Mouse (Mus musculus) stomach, postnatal 0 days (tissue): ENCODE data around the gene Poc1a. TPM values are rescaled to one million over a fixed set of nuclear protein-coding genes. Genes with fewer than 3 reads are reported as not detected.

Source experiments
- ATAC-seq: fragments of 200-750 bp; cut with Nextera tagmentation; 2 replicates; pipeline ENCODE4 v1.8.0; 2017; ENCODE audit not compliant: low FRiP score, low TSS enrichment
- DNase-seq: peaks from one replicate; pipeline ENCODE4 v3.0.0-alpha.2; 2016; ENCODE audit warnings: low spot score
- H3K27ac ChIP-seq: fragments of 300-500 bp; sonication (generic); replicated peaks from 2 replicates; pipeline ENCODE4 v1.5.1; 2014; ENCODE audit warnings: mild to moderate bottlenecking, control low read depth
- H3K27me3 ChIP-seq: fragments of 300-500 bp; sonication (generic); 2 replicates; pipeline ENCODE4 v1.6.1; 2014; ENCODE audit warnings: low read length; ENCODE audit not compliant: control insufficient read depth, insufficient read depth
- H3K36me3 ChIP-seq: fragments of 300-500 bp; sonication (generic); 2 replicates; pipeline ENCODE4 v1.6.1; 2014; ENCODE audit warnings: low read length, mixed read lengths; ENCODE audit not compliant: control insufficient read depth, insufficient read depth
- H3K4me1 ChIP-seq: fragments of 300-500 bp; sonication (generic); replicated peaks from 2 replicates; pipeline ENCODE4 v1.6.1; 2014; ENCODE audit warnings: antibody characterized with exemption; ENCODE audit not compliant: control insufficient read depth, insufficient read depth
- H3K4me2 ChIP-seq: fragments of 300-500 bp; sonication (generic); replicated peaks from 2 replicates; pipeline ENCODE4 v1.6.1; 2014; ENCODE audit warnings: low read depth, mild to moderate bottlenecking, control low read depth, moderate library complexity
- H3K4me3 ChIP-seq: fragments of 300-500 bp; sonication (generic); 2 replicates; pipeline ENCODE4 v1.5.1; 2014; ENCODE audit warnings: low read depth, low read length, control low read depth
- H3K9ac ChIP-seq: fragments of 300-500 bp; sonication (generic); 2 replicates; pipeline ENCODE4 v1.6.1; 2014; ENCODE audit warnings: mild to moderate bottlenecking, low read length, control low read depth, mixed read lengths
- H3K9me3 ChIP-seq: fragments of 300-500 bp; sonication (generic); 2 replicates; pipeline ENCODE4 v1.6.1; 2016; ENCODE audit warnings: low read length; ENCODE audit not compliant: control insufficient read depth
- CTCF ChIP-seq: IDR thresholded peaks from 2 replicates; pipeline ENCODE4 v1.5.1; 2016; ENCODE audit warnings: antibody characterized with exemption, low read depth, mild to moderate bottlenecking, moderate library complexity
- EP300 ChIP-seq: optimal IDR thresholded peaks from 2 replicates; pipeline ENCODE3; 2016; ENCODE audit warnings: antibody characterized with exemption
- WGBS: fragments of 180-500 bp; shearing (Covaris S2); extraction: QIAGEN DNeasy Blood & Tissue Kit; methylation state at CpG from one replicate; pipeline ENCODE4 v1.1.7; 2014; 5-methylcytosine and 5-hydroxymethylcytosine counted together
- polyA plus RNA-seq: library from polyadenylated mRNA; unstranded; fragments of >200 nt; fragmentation: Nextera tagmentation; extraction: Ambion mirVana; gene quantifications from 2 replicates; pipeline ENCODE4 v1.2.1, GENCODE M21; 2015

Gene Poc1a
- polyA plus RNA-seq, 1 experiment from 2014 or later, result 13.3 TPM

DNA sequence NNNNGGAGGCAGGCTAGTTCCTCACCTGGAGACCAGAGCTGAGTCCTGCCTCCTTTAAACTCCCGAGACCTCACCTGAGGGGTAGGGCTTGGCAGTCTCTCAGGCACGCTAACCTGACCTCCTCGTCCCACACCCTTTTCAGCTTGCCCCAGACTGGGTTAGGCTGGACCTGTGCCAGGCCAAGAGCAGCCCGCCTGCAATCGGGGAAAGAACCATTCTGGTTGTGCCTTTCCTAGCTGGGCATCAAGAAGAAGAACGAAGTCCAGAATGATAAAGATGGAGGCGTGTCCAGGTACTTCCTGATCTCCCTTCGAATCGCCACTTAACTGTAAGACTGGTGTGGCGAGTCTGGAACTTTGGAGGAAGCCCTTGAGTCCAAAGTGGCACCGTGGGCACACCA, 31.3 kb upstream of the Poc1a start:
- no peaks in the 10 kb centered on the region for H3K9me3 ChIP-seq
- no peaks in the 10 kb centered on the region for H3K27me3 ChIP-seq
- ATAC-seq (peak; percentile 78), DNase-seq (peak; percentile 92)
- no peak overlapping the region for H3K4me3 ChIP-seq
- whole genome bisulfite sequencing, result 53% methylated on average over 11 of the region's 11 CpGs
- H3K36me3 ChIP-seq, result 0 out of 2 replicates have a peak, but pooled peaks cover 2% of the 10 kb centered on the region
- H3K4me1 ChIP-seq, result peaks cover 14% of the 10 kb centered on the region
- TF ChIP-seq CTCF, result no peak
- TF ChIP-seq EP300, result no peak
- H3K9ac ChIP-seq, result no peak overlapping the region
- H3K4me2 ChIP-seq, result no peak overlapping the region
- peak overlapping the region; percentile 89 for H3K27ac ChIP-seq

DNA sequence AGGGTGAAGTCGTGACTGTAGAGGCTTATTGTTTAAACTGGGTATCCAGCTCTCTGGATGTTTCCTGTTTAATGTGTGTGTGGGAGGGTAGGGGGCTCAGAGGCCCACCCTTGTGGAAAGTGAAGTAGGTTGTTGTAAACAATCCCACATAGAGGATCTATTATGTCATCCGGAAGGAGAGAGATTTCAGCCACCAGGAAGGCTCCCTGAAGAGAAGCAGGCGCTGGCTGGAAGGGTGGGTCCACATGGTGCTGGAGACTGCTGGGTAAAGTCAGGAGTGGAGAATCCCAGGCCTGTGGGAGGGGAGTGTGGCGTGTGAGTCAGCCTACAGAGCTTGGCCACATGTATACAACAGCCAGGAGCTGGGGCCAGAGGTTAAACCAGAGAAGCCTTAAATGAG, 30.6 kb upstream of the Poc1a start:
- no peak for TF ChIP-seq CTCF
- TF ChIP-seq EP300, result no peak
- Histone ChIP-seq H3K27me3 (no peaks in the 10 kb centered on the region), H3K27ac (peak overlapping the region; percentile 89), H3K9ac (no peak overlapping the region), H3K9me3 (no peaks in the 10 kb centered on the region), H3K36me3 (0 out of 2 replicates have a peak, but pooled peaks cover 1% of the 10 kb centered on the region), H3K4me1 (peaks cover 14% of the 10 kb centered on the region), H3K4me2 (no peak overlapping the region), H3K4me3 (no peak overlapping the region)
- peak; percentile 87 for ATAC-seq
- 14% methylated on average over 4 of the region's 4 CpGs for WGBS
- peak; percentile 82 for DNase-seq

DNA sequence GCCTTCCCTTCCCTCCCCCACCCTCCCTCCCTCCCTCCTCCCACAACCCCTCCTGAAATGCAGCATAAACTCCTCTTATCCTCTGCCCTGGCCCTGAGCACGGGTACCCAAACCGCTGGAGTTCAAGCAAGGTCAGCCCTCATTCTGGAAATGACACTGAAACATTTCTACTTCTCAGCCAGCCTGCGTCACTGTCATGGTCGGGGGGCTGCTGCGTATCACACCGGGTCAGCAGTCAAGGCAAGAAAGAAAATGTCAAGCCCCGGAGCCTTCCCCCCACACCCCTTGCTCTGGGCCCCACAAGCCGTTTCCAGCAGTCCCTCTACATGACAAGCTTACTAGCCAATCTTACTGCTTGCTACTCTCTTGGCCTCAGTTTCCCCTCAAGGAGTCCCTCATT, 29.8 kb upstream of the Poc1a start:
- WGBS, result 46% methylated on average over 8 of the region's 8 CpGs
- no peak overlapping the region for H3K9ac ChIP-seq
- TF ChIP-seq CTCF (no peak), EP300 (no peak)
- peaks cover 14% of the 10 kb centered on the region for H3K4me1 ChIP-seq
- H3K36me3 ChIP-seq, result no peaks in the 10 kb centered on the region
- no peaks in the 10 kb centered on the region for H3K27me3 ChIP-seq
- no peaks in the 10 kb centered on the region for H3K9me3 ChIP-seq
- ATAC-seq (no peak), DNase-seq (no peak)
- H3K4me2 ChIP-seq, result no peak overlapping the region
- peak overlapping the region; percentile 89; the same call in 1 of the 2 replicates for H3K27ac ChIP-seq
- H3K4me3 ChIP-seq, result no peak overlapping the region

DNA sequence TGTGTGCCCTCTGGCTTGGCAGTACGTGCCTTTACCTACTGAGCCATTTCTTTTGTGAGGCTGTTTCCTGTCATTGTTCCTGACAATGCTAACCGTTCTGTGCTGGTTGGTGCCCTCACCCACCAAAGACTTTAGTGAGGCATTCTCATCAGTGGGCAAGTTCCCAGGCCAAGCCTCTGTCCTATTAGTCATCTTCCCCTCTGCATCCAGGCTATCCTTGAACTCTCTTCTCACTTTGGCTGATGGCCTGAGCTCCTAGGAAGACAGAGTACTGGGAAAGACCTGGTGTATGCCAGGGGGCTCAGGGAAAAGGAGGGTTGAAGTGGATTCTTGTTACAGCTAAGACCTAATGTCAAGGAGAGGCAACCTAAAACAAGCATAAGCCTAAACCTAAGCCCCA, 26.9 kb upstream of the Poc1a start:
- H3K9ac ChIP-seq, result no peak overlapping the region
- H3K27ac ChIP-seq, result no peak overlapping the region
- H3K4me1 ChIP-seq, result peaks cover 7% of the 10 kb centered on the region
- TF ChIP-seq EP300, result no peak
- no peak for TF ChIP-seq CTCF
- no peaks in the 10 kb centered on the region for H3K36me3 ChIP-seq
- H3K27me3 ChIP-seq, result no peaks in the 10 kb centered on the region
- H3K9me3 ChIP-seq, result no peaks in the 10 kb centered on the region
- ATAC-seq (no peak), DNase-seq (no peak)
- H3K4me2 ChIP-seq, result no peak overlapping the region
- no peak overlapping the region for H3K4me3 ChIP-seq
- WGBS, result 54% methylated on average over 2 of the region's 2 CpGs

DNA sequence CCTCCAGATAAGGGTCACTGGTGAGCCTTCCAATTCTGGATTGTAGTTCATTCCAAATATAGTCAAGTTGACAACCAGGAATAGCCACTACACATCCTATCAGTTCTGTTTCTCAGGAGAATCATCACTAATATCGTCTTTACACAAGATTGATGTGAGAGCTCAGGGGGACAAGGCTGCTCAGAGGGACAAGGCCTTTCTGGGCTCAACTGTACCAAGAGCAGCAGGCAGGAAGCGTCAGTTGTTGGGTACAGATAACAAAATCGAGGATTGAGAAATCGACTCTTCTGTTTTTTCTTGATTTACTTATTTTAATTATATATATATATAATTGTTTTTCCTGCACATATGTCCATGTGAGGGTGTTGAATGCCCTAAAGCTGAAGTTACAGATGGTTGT, 22.4 kb upstream of the Poc1a start:
- 87% methylated on average over 4 of the region's 4 CpGs for WGBS
- no peaks in the 10 kb centered on the region for H3K36me3 ChIP-seq
- ATAC-seq (no peak), DNase-seq (no peak)
- no peak overlapping the region for H3K4me3 ChIP-seq
- no peaks in the 10 kb centered on the region for H3K27me3 ChIP-seq
- no peaks in the 10 kb centered on the region for H3K4me1 ChIP-seq
- no peaks in the 10 kb centered on the region for H3K9me3 ChIP-seq
- no peak overlapping the region for H3K4me2 ChIP-seq
- H3K27ac ChIP-seq, result no peak overlapping the region
- TF ChIP-seq CTCF, result no peak
- no peak for TF ChIP-seq EP300
- no peak overlapping the region for H3K9ac ChIP-seq

DNA sequence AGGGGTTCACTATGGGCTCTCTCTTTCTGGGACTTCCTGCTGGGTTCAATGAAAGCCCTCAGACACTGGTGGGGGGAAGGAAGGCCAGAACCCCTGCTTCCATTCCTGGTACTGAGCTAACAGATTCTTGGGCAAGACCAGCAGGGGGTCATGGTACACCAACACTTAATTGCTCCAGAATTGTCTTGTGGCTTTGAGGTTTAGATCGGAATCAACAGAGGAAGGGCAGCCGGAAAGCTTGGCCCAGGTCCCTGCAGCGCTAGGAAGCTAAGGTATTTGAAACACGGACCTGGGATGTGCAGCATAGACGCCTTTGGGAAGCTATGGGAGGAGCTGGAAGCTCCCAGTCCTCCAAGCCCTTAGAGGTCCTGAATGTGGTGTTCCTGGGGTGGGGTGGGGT, 21.9 kb upstream of the Poc1a start:
- WGBS, result 54% methylated on average over 5 of the region's 5 CpGs
- H3K4me3 ChIP-seq, result no peak overlapping the region
- H3K4me2 ChIP-seq, result no peak overlapping the region

More for the DNA sequence above, 21.9 kb upstream of the Poc1a start:
- Histone ChIP-seq H3K27me3 (no peaks in the 10 kb centered on the region), H3K36me3 (no peaks in the 10 kb centered on the region), H3K27ac (no peak overlapping the region), H3K9me3 (no peaks in the 10 kb centered on the region), H3K9ac (no peak overlapping the region), H3K4me1 (no peaks in the 10 kb centered on the region)
- TF ChIP-seq EP300 (no peak), CTCF (no peak)
- DNase-seq, result no peak
- no peak for ATAC-seq
